Mouse (Mus musculus) CH12.LX (cell line): ENCODE data around the gene Glis1. TPM values are rescaled to one million over a fixed set of nuclear protein-coding genes. Genes with fewer than 3 reads are reported as not detected.

Experiments
- DNase-seq: peaks from one replicate; pipeline ENCODE4 v3.0.0-alpha.2; 2013; ENCODE audit errors: extremely low read depth
- H3K27ac ChIP-seq: 2 replicates; pipeline ENCODE4 v1.5.1; 2012; ENCODE audit warnings: low read depth, mild to moderate bottlenecking, control low read depth, moderate library complexity; ENCODE audit not compliant: insufficient read depth
- H3K27me3 ChIP-seq: replicated peaks from 2 replicates; pipeline ENCODE3; 2012; ENCODE audit warnings: inconsistent platforms
- H3K36me3 ChIP-seq, 2 experiments: replicated peaks in 1 of 2; 2 replicates each; pipeline versions ENCODE3 to v1.6.1; 2012; ENCODE audit warnings: inconsistent platforms in 1 of 2, low read length in 1 of 2, mild to moderate bottlenecking in 1 of 2, mixed read lengths in 1 of 2, moderate library complexity in 1 of 2; ENCODE audit not compliant: control insufficient read depth in 1 of 2, insufficient read depth in 1 of 2
- H3K4me1 ChIP-seq, 2 experiments: 2 replicates each; pipeline ENCODE4 v1.6.1; 2012; ENCODE audit warnings: inconsistent platforms in 1 of 2, moderate library complexity in 1 of 2; ENCODE audit not compliant: insufficient read depth in 2 of 2, control insufficient read depth in 1 of 2
- H3K4me2 ChIP-seq: 2 replicates; pipeline ENCODE4 v1.6.1; 2012; ENCODE audit warnings: low read depth, mild to moderate bottlenecking, control low read depth; ENCODE audit not compliant: poor library complexity, insufficient read depth, severe bottlenecking
- H3K4me3 ChIP-seq, 3 experiments: fragments of 150-350 bp in 1 of 3; sonication (generic) in 1 of 3; replicated peaks in 1 of 3; 2 replicates each; pipeline versions ENCODE3 to v1.5.1; 2011 to 2012; ENCODE audit warnings: low read depth in 2 of 3, low read length in 2 of 3, mild to moderate bottlenecking in 2 of 3, moderate library complexity in 2 of 3, control low read depth in 1 of 3, improper control_type of control experiment in 1 of 3, inconsistent platforms in 1 of 3, mixed read lengths in 1 of 3; ENCODE audit not compliant: poor library complexity in 1 of 3
- H3K79me2 ChIP-seq: replicated peaks from 2 replicates; pipeline ENCODE4 v1.6.1; 2012; ENCODE audit warnings: mild to moderate bottlenecking, moderate library complexity; ENCODE audit not compliant: control insufficient read depth, poor library complexity, insufficient read depth, severe bottlenecking; ENCODE audit errors: extremely low read depth
- H3K9ac ChIP-seq: 2 replicates; pipeline ENCODE4 v1.6.1; 2012; ENCODE audit warnings: low read depth, mild to moderate bottlenecking, control low read depth, moderate library complexity; ENCODE audit not compliant: insufficient read depth
- H3K9me3 ChIP-seq: replicated peaks from 2 replicates; pipeline ENCODE3; 2012; ENCODE audit warnings: low read length, inconsistent platforms, mixed read lengths
- BHLHE40 ChIP-seq: IDR thresholded peaks from 2 replicates; pipeline ENCODE4 v1.6.1; 2011; ENCODE audit warnings: mild to moderate bottlenecking, low read depth, low read length, improper control_type of control experiment
- CHD1 ChIP-seq: IDR thresholded peaks from 2 replicates; pipeline ENCODE4 v1.6.1; 2012; ENCODE audit warnings: low read depth, low read length, improper control_type of control experiment, inconsistent platforms
- CHD2 ChIP-seq: IDR thresholded peaks from 2 replicates; pipeline ENCODE4 v1.6.1; 2011; ENCODE audit warnings: low read length, improper control_type of control experiment
- E2F4 ChIP-seq: IDR thresholded peaks from 2 replicates; pipeline ENCODE4 v1.6.1; 2011; ENCODE audit warnings: low read depth, low read length, improper control_type of control experiment; ENCODE audit not compliant: insufficient replicate concordance
- ELF1 ChIP-seq: IDR thresholded peaks from 2 replicates; pipeline ENCODE4 v1.6.1; 2014; ENCODE audit warnings: low read depth, mild to moderate bottlenecking, inconsistent platforms, low read length, improper control_type of control experiment
- EP300 ChIP-seq: IDR thresholded peaks from 2 replicates; pipeline ENCODE4 v1.6.1; 2011; ENCODE audit warnings: low read length, improper control_type of control experiment
- ETS1 ChIP-seq: conservative IDR thresholded peaks from 2 replicates; pipeline ENCODE4 v1.6.1; 2012; ENCODE audit warnings: low read depth, mild to moderate bottlenecking, inconsistent platforms, low read length, improper control_type of control experiment, moderate library complexity
- HCFC1 ChIP-seq: IDR thresholded peaks from 2 replicates; pipeline ENCODE4 v1.6.1; 2012; ENCODE audit warnings: low read depth, mild to moderate bottlenecking, inconsistent platforms, low read length, improper control_type of control experiment
- JUN ChIP-seq: IDR thresholded peaks from 2 replicates; pipeline ENCODE4 v1.6.1; 2011; ENCODE audit warnings: low read depth, mild to moderate bottlenecking, low read length, improper control_type of control experiment, moderate library complexity; ENCODE audit not compliant: insufficient read depth
- JUND ChIP-seq: conservative IDR thresholded peaks from 2 replicates; pipeline ENCODE4 v1.6.1; 2011; ENCODE audit warnings: low read depth, low read length, improper control_type of control experiment
- MAFK ChIP-seq: IDR thresholded peaks from 2 replicates; pipeline ENCODE4 v1.6.1; 2011; ENCODE audit warnings: low read length, improper control_type of control experiment; ENCODE audit not compliant: insufficient replicate concordance
- MAZ ChIP-seq: IDR thresholded peaks from 2 replicates; pipeline ENCODE4 v1.6.1; 2012; ENCODE audit warnings: low read depth, mild to moderate bottlenecking, inconsistent platforms, low read length, improper control_type of control experiment, moderate library complexity
- MEF2A ChIP-seq: IDR thresholded peaks from 2 replicates; pipeline ENCODE4 v1.6.1; 2014; ENCODE audit warnings: low read depth, mild to moderate bottlenecking, inconsistent platforms, low read length, improper control_type of control experiment, borderline replicate concordance
- MXI1 ChIP-seq: IDR thresholded peaks from 2 replicates; pipeline ENCODE4 v1.6.1; 2011; ENCODE audit warnings: mild to moderate bottlenecking, low read depth, low read length, improper control_type of control experiment
- NRF1 ChIP-seq: IDR thresholded peaks from 2 replicates; pipeline ENCODE4 v1.6.1; 2014; ENCODE audit warnings: low read depth, mild to moderate bottlenecking, inconsistent platforms, low read length, improper control_type of control experiment, moderate library complexity
- PAX5 ChIP-seq: IDR thresholded peaks from 2 replicates; pipeline ENCODE4 v1.6.1; 2012; ENCODE audit warnings: low read length, inconsistent platforms, mixed read lengths
- POLR2A ChIP-seq: IDR thresholded peaks from 2 replicates; pipeline ENCODE4 v1.6.1; 2011; ENCODE audit warnings: low read depth, mild to moderate bottlenecking, improper control_type of control experiment, low read length
- POLR2AphosphoS2 ChIP-seq: IDR thresholded peaks from 2 replicates; pipeline ENCODE4 v1.6.1; 2011; ENCODE audit warnings: low read depth, low read length, improper control_type of control experiment
- RAD21 ChIP-seq: IDR thresholded peaks from 2 replicates; pipeline ENCODE4 v1.6.1; 2011; ENCODE audit warnings: low read depth, mild to moderate bottlenecking, low read length, improper control_type of control experiment, moderate library complexity
- SMC3 ChIP-seq: IDR thresholded peaks from 2 replicates; pipeline ENCODE4 v1.6.1; 2011; ENCODE audit warnings: low read depth, low read length, improper control_type of control experiment
- TBP ChIP-seq: conservative IDR thresholded peaks from 2 replicates; pipeline ENCODE4 v1.6.1; 2011; ENCODE audit warnings: low read depth, low read length, improper control_type of control experiment
- TCF12 ChIP-seq: IDR thresholded peaks from 2 replicates; pipeline ENCODE4 v1.6.1; 2014; ENCODE audit warnings: low read depth, mild to moderate bottlenecking, inconsistent platforms, low read length, improper control_type of control experiment
- UBTF ChIP-seq: IDR thresholded peaks from 2 replicates; pipeline ENCODE4 v1.6.1; 2012; ENCODE audit warnings: low read depth, mild to moderate bottlenecking, inconsistent platforms, low read length, improper control_type of control experiment, moderate library complexity
- USF1 ChIP-seq: IDR thresholded peaks from 2 replicates; pipeline ENCODE4 v1.6.1; 2014; ENCODE audit warnings: low read depth, mild to moderate bottlenecking, inconsistent platforms, low read length, improper control_type of control experiment
- ZKSCAN1 ChIP-seq: IDR thresholded peaks from 2 replicates; pipeline ENCODE4 v1.6.1; 2012; ENCODE audit warnings: low read depth, inconsistent platforms, low read length, improper control_type of control experiment, borderline replicate concordance
- ZMIZ1 ChIP-seq: IDR thresholded peaks from 2 replicates; pipeline ENCODE4 v1.6.1; 2012; ENCODE audit warnings: low read depth, mild to moderate bottlenecking, inconsistent platforms, low read length, improper control_type of control experiment
- dilution Hi-C: fragments of 300-500 bp; cut with MboI; formaldehyde crosslinking; loops from 2 replicates; pipeline ENCODE4 v1.14.3; 2020; ENCODE audit warnings: low sequenced_read_pairs; ENCODE audit not compliant: extremely low pct_unique_long_range_greater_than_20kb, extremely low pct_ligation_motif_present
- in situ Hi-C: fragments of 300-500 bp; cut with MboI; formaldehyde crosslinking; loops from 3 replicates; pipeline ENCODE4 v1.14.3; 2019; ENCODE audit warnings: low sequenced_read_pairs, low pct_ligation_motif_present, low pct_unique_long_range_greater_than_20kb, mixed read lengths
- polyA plus RNA-seq: library from polyadenylated mRNA; unstranded; fragments of >175 nt; gene quantifications from 2 replicates; pipeline ENCODE4 v1.2.1, GENCODE M21; 2012; ENCODE audit warnings: low read depth; ENCODE audit not compliant: insufficient read length
- total RNA-seq, 2 experiments: library from RNA; depleted of rRNA; stranded (reverse); fragments of 300-350 nt in 1 of 2; fragments of >200 nt in 1 of 2; gene quantifications; 2 replicates each; pipeline ENCODE4 v1.2.3; 2012 to 2014

Gene Glis1
- total and polyA plus RNA-seq, 3 experiments = 0.08 to 2.2 (median 0.17) TPM

DNA sequence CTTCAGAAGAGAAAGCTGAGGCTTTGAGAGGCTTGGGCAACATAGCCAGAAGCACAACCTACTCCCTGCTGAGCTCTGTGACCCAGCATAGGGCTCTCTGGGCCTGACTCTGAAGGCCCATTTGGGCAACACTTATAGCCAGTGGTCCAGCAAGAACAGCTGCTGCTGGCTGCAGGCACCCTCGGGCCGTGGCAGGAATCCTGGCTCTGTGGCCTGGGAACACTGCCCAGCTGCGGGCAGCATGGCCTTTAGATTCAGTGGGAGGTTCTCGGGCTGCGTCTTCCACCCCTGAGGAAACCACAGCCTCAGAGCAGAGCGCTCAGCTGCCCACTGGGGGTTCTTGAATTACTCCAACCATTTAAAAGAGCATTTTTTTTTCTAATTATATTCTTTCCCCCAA lies 189.5 kb downstream of the Glis1 start:
- dilution Hi-C loops (no loop called here), in situ Hi-C loops (no loop called here)
- TF ChIP-seq ZMIZ1 (no peak), JUND (no peak), CHD1 (no peak), JUN (no peak), MEF2A (no peak), ETS1 (no peak), E2F4 (no peak), ELF1 (no peak), NRF1 (no peak), MAFK (no peak), POLR2A (no peak), MAZ (no peak), MXI1 (no peak), HCFC1 (no peak), USF1 (no peak), RAD21 (no peak), TBP (no peak), PAX5 (no peak)
- no peaks in the 10 kb centered on the region for H3K27me3 ChIP-seq
- no peaks in the 10 kb centered on the region for H3K79me2 ChIP-seq
- DNase-seq = no peak
- no peak overlapping the region for H3K27ac ChIP-seq
- no peaks in the 10 kb centered on the region for H3K9me3 ChIP-seq
- no peak overlapping the region for H3K4me2 ChIP-seq
- no peak overlapping the region for H3K4me3 ChIP-seq
- peaks cover 0 to 20% of the 10 kb centered on the region in 2 experiments; a peak in 2 of 4 replicates for H3K4me1 ChIP-seq
- no peak overlapping the region for H3K9ac ChIP-seq
- H3K36me3 ChIP-seq = peaks cover 0 to 23% of the 10 kb centered on the region in 2 experiments

DNA sequence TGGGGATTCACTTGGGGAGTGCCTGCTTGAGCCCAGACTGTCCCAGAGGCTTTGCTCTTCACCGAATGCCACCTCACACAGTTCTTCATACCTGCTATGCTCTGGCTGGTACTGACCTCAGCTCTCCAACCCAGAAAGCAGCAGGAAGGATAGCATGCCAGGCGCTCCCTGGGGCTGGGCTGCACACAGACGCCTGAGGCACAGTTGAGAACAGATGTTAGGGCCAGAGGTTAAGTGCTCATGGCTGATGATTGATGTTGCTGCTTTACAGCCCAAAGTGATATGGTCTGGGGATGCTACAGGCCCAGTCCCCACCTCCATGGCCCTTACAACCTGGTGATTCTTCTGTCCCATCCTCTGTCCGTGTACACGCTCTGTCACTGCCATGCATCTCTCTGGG lies 190.6 kb downstream of the Glis1 start:
- H3K36me3 ChIP-seq = peaks cover 0 to 21% of the 10 kb centered on the region in 2 experiments
- TF ChIP-seq MXI1 (no peak), SMC3 (no peak), PAX5 (no peak), USF1 (no peak), UBTF (no peak), ZKSCAN1 (no peak), HCFC1 (no peak), EP300 (no peak), JUND (no peak), BHLHE40 (no peak), CHD2 (no peak), POLR2A (no peak), MEF2A (no peak), NRF1 (no peak), POLR2AphosphoS2 (no peak), TCF12 (no peak), ETS1 (no peak)
- TF ChIP-seq, all 38 proteins: peak for 0
- H3K4me2 ChIP-seq = no peak overlapping the region
- no peak overlapping the region for H3K4me3 ChIP-seq
- H3K79me2 ChIP-seq = no peaks in the 10 kb centered on the region
- no peak overlapping the region for H3K9ac ChIP-seq
- DNase-seq = no peak
- no peak overlapping the region for H3K27ac ChIP-seq
- H3K27me3 ChIP-seq = no peaks in the 10 kb centered on the region
- in situ Hi-C loops (no loop called here), dilution Hi-C loops (no loop called here)
- H3K4me1 ChIP-seq = peaks cover 0 to 14% of the 10 kb centered on the region in 2 experiments; a peak in 2 of 4 replicates
- H3K9me3 ChIP-seq = no peaks in the 10 kb centered on the region
